Mouse (Mus musculus) hindbrain, postnatal 0 days (tissue): Measurements from ENCODE around the gene Dedd. TPM values are rescaled to one million over a fixed set of nuclear protein-coding genes. Genes with fewer than 3 reads are reported as not detected.

Experiments used
- ATAC-seq: fragments of 200-750 bp; cut with Nextera tagmentation; 2 replicates; pipeline ENCODE4 v1.8.0; 2017; ENCODE audit warnings: mild to moderate bottlenecking, moderate TSS enrichment, moderate library complexity
- DNase-seq: peaks from one replicate; pipeline ENCODE4 v3.0.0-alpha.2; 2015; ENCODE audit warnings: low spot score
- H3K27ac ChIP-seq: fragments of 300-500 bp; sonication (generic); 2 replicates; pipeline ENCODE4 v1.5.1; 2014; ENCODE audit warnings: mild to moderate bottlenecking
- H3K27me3 ChIP-seq: fragments of 300-500 bp; sonication (generic); 2 replicates; pipeline ENCODE4 v1.6.1; 2014; ENCODE audit warnings: low read length, mixed read lengths; ENCODE audit not compliant: insufficient read depth
- H3K36me3 ChIP-seq: fragments of 300-500 bp; sonication (generic); 2 replicates; pipeline ENCODE4 v1.6.1; 2014; ENCODE audit warnings: low read length, mixed read lengths; ENCODE audit not compliant: insufficient read depth
- H3K4me1 ChIP-seq: fragments of 300-500 bp; sonication (generic); 2 replicates; pipeline ENCODE4 v1.6.1; 2014; ENCODE audit warnings: antibody characterized with exemption, low read length, mixed read lengths; ENCODE audit not compliant: insufficient read depth
- H3K4me2 ChIP-seq: fragments of 300-500 bp; sonication (generic); 2 replicates; pipeline ENCODE4 v1.6.1; 2014; ENCODE audit warnings: low read depth, mild to moderate bottlenecking, low read length, moderate library complexity, mixed read lengths
- H3K4me3 ChIP-seq: fragments of 300-500 bp; sonication (generic); 2 replicates; pipeline ENCODE4 v1.5.1; 2014; ENCODE audit warnings: low read length
- H3K9ac ChIP-seq: fragments of 300-500 bp; sonication (generic); replicated peaks from 2 replicates; pipeline ENCODE4 v1.6.1; 2014; ENCODE audit warnings: mild to moderate bottlenecking, low read length, moderate library complexity, mixed read lengths
- H3K9me3 ChIP-seq: fragments of 300-500 bp; sonication (generic); 2 replicates; pipeline ENCODE4 v1.6.1; 2016; ENCODE audit warnings: low read length, mixed read lengths
- CTCF ChIP-seq: IDR thresholded peaks from 2 replicates; pipeline ENCODE4 v1.5.1; 2016; ENCODE audit warnings: antibody characterized with exemption, control low read depth, low read depth
- WGBS: fragments of 180-500 bp; shearing (Covaris S2); extraction: QIAGEN DNeasy Blood & Tissue Kit; methylation state at CpG from one replicate; pipeline ENCODE4 v1.1.7; 2014; 5-methylcytosine and 5-hydroxymethylcytosine counted together
- polyA plus RNA-seq: library from polyadenylated mRNA; unstranded; fragments of >200 nt; fragmentation: Nextera tagmentation; extraction: Ambion mirVana; gene quantifications from 2 replicates; pipeline ENCODE4 v1.2.1, GENCODE M21; 2015
- total RNA-seq: library from RNA; depleted of rRNA; stranded (reverse); fragments of >200 nt; gene quantifications from 2 replicates; pipeline ENCODE4 v1.2.3, GENCODE M21; 2014

The Dedd gene
- total and polyA plus RNA-seq, 2 experiments from 2014 or later, result 30.2 to 39.9 TPM

DNA sequence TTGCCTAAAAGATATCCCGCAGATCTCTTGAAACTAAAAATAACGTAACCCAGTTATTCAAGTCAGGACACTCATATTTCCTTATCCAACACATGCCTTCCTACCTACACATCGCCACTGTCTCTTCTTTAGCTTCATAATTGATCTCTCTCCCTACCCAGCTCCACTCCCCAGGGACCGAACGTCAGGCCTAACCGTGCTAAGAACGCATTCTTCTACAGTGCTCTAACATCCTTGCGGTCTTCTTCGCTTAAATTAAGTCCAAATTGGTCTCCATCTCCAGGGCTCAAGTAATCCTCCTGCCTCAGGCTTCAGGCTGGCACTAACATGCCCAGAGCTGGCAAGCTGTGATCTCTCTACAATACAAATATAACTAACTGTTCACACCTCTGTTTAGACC, 701 bp upstream of the Dedd start:
- WGBS, result 27% methylated on average over 9 of the region's 9 CpGs
- peak overlapping the region; percentile 89 for H3K4me3 ChIP-seq
- H3K9me3 ChIP-seq, result no peaks in the 10 kb centered on the region
- H3K4me1 ChIP-seq, result peaks cover 14% of the 10 kb centered on the region; the same call in 1 of the 2 replicates
- H3K36me3 ChIP-seq, result no peaks in the 10 kb centered on the region
- no peak for TF ChIP-seq CTCF
- H3K27me3 ChIP-seq, result no peaks in the 10 kb centered on the region
- ATAC-seq (no peak), DNase-seq (peak; percentile 57)
- peak overlapping the region; percentile 77 for H3K4me2 ChIP-seq
- H3K27ac ChIP-seq, result peak overlapping the region; percentile 99
- H3K9ac ChIP-seq, result peak overlapping the region; percentile 93

DNA sequence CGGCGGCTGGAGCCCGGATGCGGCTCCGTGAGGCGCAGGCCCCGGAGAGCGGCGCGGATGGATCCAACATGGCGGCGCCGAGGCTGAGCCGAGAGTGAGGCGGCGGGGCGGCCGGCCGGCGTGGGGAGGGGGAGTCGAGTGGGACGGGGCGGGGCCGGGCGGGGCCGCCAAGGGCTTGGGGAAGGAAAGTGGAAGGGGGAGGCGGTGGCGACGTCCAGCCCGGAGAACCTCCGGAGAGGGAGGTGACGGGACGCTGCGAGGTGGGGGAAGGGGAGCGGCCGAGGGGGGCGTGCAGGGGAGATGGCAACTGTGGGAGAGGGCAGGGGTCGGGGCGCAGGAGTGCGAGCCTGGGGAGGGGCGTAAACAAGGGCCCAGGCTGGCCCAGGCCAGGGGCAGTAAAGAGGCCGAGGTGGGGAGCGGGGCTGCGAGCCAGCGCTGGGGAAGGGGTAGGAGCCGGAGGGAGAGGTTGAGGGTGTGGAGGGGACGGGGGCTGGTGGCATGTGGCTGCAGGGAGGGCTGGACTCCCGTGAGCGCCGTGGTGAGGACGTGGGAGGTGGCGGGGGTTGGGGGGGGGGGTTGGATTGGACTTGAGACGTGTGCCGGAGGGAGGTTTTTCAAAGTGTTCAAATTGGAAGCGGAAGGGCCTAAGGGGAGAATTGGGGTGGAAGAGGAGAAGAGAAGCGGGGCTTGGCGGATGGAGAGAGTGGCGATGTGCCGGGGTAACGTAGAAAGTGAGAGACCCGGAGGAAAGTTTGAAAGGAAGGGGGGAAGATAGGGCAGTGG, 679 bp downstream of the Dedd start:
- no peaks in the 10 kb centered on the region for H3K27me3 ChIP-seq
- H3K4me2 ChIP-seq, result peak overlapping the region; percentile 77
- H3K9ac ChIP-seq, result peak overlapping the region; percentile 93
- ATAC-seq (peak; percentile 89), DNase-seq (peak; percentile 46)
- WGBS, result 1% methylated on average over 47 of the region's 61 CpGs
- H3K4me1 ChIP-seq, result peaks cover 14% of the 10 kb centered on the region; the same call in 1 of the 2 replicates
- H3K9me3 ChIP-seq, result no peaks in the 10 kb centered on the region
- H3K36me3 ChIP-seq, result no peaks in the 10 kb centered on the region
- H3K27ac ChIP-seq, result peak overlapping the region; percentile 99
- TF ChIP-seq CTCF, result no peak
- H3K4me3 ChIP-seq, result peak overlapping the region; percentile 89

GRCm38 (mm10) chr1:171330216-171330560, 1.2 kb downstream of the Dedd start:
- H3K4me1 ChIP-seq, result peaks cover 14% of the 10 kb centered on the region; the same call in 1 of the 2 replicates
- TF ChIP-seq CTCF, result no peak
- ATAC-seq (no peak), DNase-seq (peak; percentile 13)
- H3K4me3 ChIP-seq, result peak overlapping the region; percentile 89
- H3K27me3 ChIP-seq, result no peaks in the 10 kb centered on the region
- WGBS, result 1% methylated on average over 4 of the region's 4 CpGs
- peak overlapping the region; percentile 93 for H3K9ac ChIP-seq
- H3K4me2 ChIP-seq, result peak overlapping the region; percentile 77
- no peaks in the 10 kb centered on the region for H3K9me3 ChIP-seq
- no peaks in the 10 kb centered on the region for H3K36me3 ChIP-seq
- H3K27ac ChIP-seq, result peak overlapping the region; percentile 99

DNA sequence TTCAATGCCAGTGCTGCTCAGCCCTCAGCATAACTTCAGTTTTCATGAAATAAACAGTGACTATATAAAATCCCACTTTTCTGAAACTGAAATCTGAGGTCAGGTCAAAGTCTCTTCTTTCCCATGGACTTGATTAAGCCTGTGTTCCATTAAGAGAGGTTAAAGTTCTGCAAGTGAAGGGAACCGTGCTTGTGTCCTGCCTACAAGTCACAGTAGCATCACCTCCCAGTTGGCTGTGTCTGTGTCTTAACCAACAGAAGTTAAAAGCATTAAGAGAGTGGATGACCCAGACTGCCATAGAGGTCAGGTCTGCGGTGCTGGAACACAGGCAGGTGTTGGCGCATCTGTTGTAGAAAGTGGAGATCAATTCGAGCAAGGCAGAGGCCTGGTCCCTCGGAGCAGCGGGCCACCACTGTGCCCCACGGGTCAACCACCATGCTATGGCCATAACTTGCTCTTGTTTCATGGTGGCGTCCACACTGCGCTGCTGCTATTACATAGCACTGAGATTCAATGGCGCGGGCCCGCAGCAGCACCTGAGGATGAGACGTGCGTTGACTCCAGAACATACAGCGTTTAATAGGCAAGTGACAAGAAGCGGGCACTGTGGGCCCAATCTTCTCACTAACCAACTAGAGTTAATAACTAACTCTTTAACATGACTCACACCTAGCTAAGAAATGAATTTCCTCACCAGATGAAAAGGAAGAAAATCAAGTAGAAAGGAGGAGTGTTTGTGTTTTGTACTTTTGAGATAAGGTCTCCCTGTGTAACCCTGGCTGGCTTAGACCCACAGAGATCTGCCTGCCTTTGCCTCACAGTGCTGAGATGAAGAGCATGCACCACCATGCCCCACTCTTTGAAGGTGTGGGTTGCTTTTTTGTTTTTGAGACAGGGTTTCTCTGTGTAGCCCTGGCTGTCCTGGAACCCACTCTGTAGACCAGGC, 13.6 kb downstream of the Dedd start:
- DNase-seq (no peak), ATAC-seq (no peak)
- H3K9ac ChIP-seq, result no peak overlapping the region
- 95% methylated on average over 16 of the region's 16 CpGs for WGBS
- TF ChIP-seq CTCF, result no peak
- 0 out of 2 replicates have a peak, but pooled peaks cover 5% of the 10 kb centered on the region for H3K9me3 ChIP-seq
- no peaks in the 10 kb centered on the region for H3K4me1 ChIP-seq
- no peak overlapping the region for H3K27ac ChIP-seq
- no peak overlapping the region for H3K4me3 ChIP-seq
- no peaks in the 10 kb centered on the region for H3K27me3 ChIP-seq
- no peak overlapping the region for H3K4me2 ChIP-seq
- H3K36me3 ChIP-seq, result peaks cover 51% of the 10 kb centered on the region

DNA sequence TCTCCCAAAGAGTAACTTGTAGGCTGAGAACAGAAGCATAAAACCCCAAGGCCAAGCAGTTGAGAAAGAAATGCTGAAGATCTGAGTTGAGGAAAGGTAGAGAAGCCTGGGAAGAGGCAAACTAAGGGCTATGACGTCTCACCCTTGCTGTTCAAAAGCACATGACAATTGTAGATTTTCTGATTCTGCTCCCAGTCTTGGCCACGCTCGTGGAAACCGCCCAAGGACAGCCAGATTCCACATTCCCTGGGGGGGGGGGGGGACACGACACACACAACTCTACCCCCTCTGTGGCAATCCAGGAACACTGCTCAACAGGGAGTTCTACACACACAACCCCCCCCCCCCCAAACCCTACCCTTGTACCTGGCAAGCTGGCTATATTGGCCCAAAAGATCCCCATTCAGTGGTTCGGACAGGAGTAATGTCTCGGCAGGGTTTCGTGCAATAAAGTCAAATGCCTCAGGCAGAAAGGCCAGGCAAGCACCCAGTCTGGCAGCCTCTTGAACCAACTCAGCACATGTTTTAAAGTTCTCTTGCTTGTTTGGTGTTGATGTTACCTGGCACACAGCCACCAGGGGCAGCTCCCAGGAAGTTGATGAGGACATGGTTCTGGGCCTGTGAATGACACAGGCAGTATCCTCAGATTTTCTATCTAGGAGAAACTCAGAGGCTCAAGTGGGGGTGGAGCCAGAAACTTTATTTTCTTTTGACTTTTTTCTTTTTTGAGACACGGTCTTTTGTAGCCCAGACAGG, 15.2 kb downstream of the Dedd start:
- Histone ChIP-seq H3K27me3 (no peaks in the 10 kb centered on the region), H3K4me2 (peak overlapping the region; percentile 90), H3K36me3 (peaks cover 36% of the 10 kb centered on the region; the same call in 1 of the 2 replicates), H3K4me1 (no peaks in the 10 kb centered on the region), H3K9ac (no peak overlapping the region), H3K9me3 (0 out of 2 replicates have a peak, but pooled peaks cover 5% of the 10 kb centered on the region), H3K27ac (no peak overlapping the region), H3K4me3 (peak overlapping the region; percentile 92; the same call in 1 of the 2 replicates)
- DNase-seq (no peak), ATAC-seq (no peak)
- WGBS, result 80% methylated on average over 9 of the region's 9 CpGs
- no peak for TF ChIP-seq CTCF

- DNase-seq (no peak), ATAC-seq (no peak)
- WGBS, result 80% methylated on average over 9 of the region's 9 CpGs
- H3K27me3 ChIP-seq, result no peaks in the 10 kb centered on the region
- TF ChIP-seq CTCF, result no peak
- peak overlapping the region; percentile 78; the same call in 1 of the 2 replicates for H3K27ac ChIP-seq
- H3K4me2 ChIP-seq, result peak overlapping the region; percentile 90
- H3K9ac ChIP-seq, result peak overlapping the region; percentile 80
- 0 out of 2 replicates have a peak, but pooled peaks cover 5% of the 10 kb centered on the region for H3K9me3 ChIP-seq
- H3K4me1 ChIP-seq, result no peaks in the 10 kb centered on the region
- peaks cover 30% of the 10 kb centered on the region; the same call in 1 of the 2 replicates for H3K36me3 ChIP-seq
- H3K4me3 ChIP-seq, result peak overlapping the region; percentile 92
Observed at GRCm38 (mm10) chr1:171344715-171345114, 15.8 kb downstream of the Dedd start.
